Mouse (Mus musculus): ENCODE measurements around the gene Tlr11.

The Tlr11 gene

DNA sequence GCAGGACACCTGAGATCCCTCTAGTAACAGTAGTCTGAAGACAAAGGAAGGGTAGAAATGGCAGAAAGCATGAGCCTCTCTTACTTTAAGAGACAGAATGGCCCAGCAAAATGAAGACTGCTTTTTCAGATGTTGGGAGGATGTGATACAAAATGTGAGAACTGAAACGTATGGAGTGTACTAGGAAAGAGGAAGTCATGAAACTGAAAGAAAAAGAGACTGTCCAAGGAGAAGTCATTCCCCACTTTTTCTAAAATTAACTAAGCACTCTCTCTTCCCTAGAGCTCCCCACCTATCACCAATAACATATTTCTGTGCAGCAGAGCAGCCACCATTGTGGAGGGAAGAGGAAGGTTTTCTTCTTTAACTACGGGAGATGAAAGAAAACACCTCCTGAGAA lies at the start of gene Tlr11:
Gene Tlr11 (plus strand): TSS at position 322 of the 400 bp plus-strand sequence.
- no peak for DNase-seq

GRCm38 (mm10) chr14:50326661-50327060 lies 31.1 kb upstream of the Tlr11 start, which contains the start of gene Olfr734:
Gene Olfr734 (minus strand): TSS chr14:50326761.
- DNase-seq = no peak

- no peak for DNase-seq
Measured at GRCm38 (mm10) chr14:50348796-50349195, 8.9 kb upstream of the Tlr11 start, which contains the start of gene Olfr735. Gene Olfr735 (minus strand): TSS chr14:50348872.

DNA sequence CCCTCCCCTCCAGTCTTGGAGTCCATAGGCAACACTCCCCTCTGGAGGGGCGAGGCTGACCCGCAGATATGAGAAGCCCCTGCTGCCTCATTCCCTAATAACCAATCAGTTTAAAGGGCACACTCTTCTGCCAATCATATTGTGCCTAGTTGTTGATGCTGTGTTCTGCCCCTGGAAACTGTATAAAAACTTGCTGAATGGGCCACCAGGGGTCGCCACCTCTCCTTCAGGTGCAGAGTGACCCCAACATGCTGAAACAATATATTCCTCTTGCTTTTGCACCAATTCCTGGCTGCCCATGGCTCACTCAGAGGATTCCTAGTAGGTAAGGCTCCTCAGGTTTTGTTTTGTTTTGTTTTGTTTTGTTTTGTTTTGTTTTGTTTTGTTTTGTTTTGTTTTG lies 5.3 kb upstream of the Tlr11 start:
- DNase-seq = peak; percentile 14

- no peak for DNase-seq
Measured at GRCm38 (mm10) chr14:50356725-50357124, 989 bp upstream of the Tlr11 start.

GRCm38 (mm10) chr14:50360480-50360879 lies 2.8 kb downstream of the Tlr11 start:
- no peak for DNase-seq

DNA sequence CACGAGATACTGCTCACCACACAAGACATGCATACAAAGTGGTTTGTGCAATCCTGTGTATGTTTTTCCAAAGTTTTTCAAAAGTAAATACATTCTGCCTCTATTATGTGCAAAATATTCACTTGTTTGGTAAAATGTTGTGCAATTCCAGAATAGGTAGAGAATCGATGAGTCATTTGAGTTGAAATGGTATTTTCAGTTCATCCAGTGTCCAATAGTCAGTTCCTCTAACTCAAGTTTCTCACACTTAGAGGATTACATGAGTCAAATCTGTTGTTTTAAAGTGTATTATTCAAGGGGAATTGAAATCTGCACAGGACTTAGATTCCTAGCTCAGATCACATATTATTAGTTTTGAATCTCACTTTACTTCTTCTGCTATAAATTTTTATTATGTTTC lies 5.8 kb downstream of the Tlr11 start:
- no peak for DNase-seq

GRCm38 (mm10) chr14:50380863-50381262 lies 23.1 kb downstream of the Tlr11 start, which contains the start of gene Olfr736:
Gene Olfr736 (plus strand): TSS chr14:50381163.
- no peak for DNase-seq

- DNase-seq = no peak
Measured at GRCm38 (mm10) chr14:50407268-50407667, 49.6 kb downstream of the Tlr11 start, which contains the start of gene Olfr738. Gene Olfr738 (plus strand): TSS chr14:50407568.

Measured in liver (tissue).